Mouse (Mus musculus): ENCODE results near the gene Rbfox3. TPM values are rescaled to one million over a fixed set of nuclear protein-coding genes. Genes with fewer than 3 reads are reported as not detected.

Rbfox3 gene
- 6.9 and 8.8 TPM in 2 replicates for polyA plus RNA-seq (2014; fragmentation: Nextera tagmentation; extraction: Ambion mirVana)

- no peaks in the 10 kb centered on the region for H3K9me3 ChIP-seq (ENCODE audit: control insufficient read depth, low read length)
- H3K4me1 ChIP-seq (replicated peaks; ENCODE audit: control insufficient read depth, insufficient read depth, low read length), result peaks cover 26% of the 10 kb centered on the region
- 67% methylated on average over 4 of the region's 4 CpGs for WGBS
- no peak within 1 kb of the TSS; the same call in 1 of the 2 replicates for H3K4me2 ChIP-seq (ENCODE audit: low read depth, low read length, severe bottlenecking)
- no peak for ATAC-seq (replicated peaks; ENCODE audit: low FRiP score)
- H3K27me3 ChIP-seq (ENCODE audit: control insufficient read depth, insufficient read depth, low read length), result peaks cover 31% of the 10 kb centered on the region
- no peak within 1 kb of the TSS for H3K27ac ChIP-seq (ENCODE audit: low read depth, low read length)
- no peaks in the 10 kb centered on the region for H3K36me3 ChIP-seq (ENCODE audit: control insufficient read depth, insufficient read depth, low read length)
- H3K9ac ChIP-seq (ENCODE audit: low read length), result no peak within 1 kb of the TSS
- H3K4me3 ChIP-seq (ENCODE audit: low read depth, low read length), result no peak within 1 kb of the TSS
- no peak for DNase-seq (ENCODE audit: low spot score)
Measured at GRCm38 (mm10) chr11:118911307-118912070, at the start of gene Rbfox3. TSS of gene Rbfox3 (minus strand) at chr11:118911597.

GRCm38 (mm10) chr11:118960649-118961048 lies 49.3 kb upstream of the Rbfox3 start:
- 50% methylated on average over 3 of the region's 3 CpGs for WGBS
- ATAC-seq (replicated peaks; ENCODE audit: low FRiP score) (no peak), DNase-seq (ENCODE audit: low spot score) (no peak)
- no peaks in the 10 kb centered on the region for H3K36me3 ChIP-seq (ENCODE audit: control insufficient read depth, insufficient read depth, low read length)
- peaks cover 6% of the 10 kb centered on the region for H3K4me1 ChIP-seq (replicated peaks; ENCODE audit: control insufficient read depth, insufficient read depth, low read length)
- no peak overlapping the region for H3K9ac ChIP-seq (ENCODE audit: low read length)
- H3K4me2 ChIP-seq (ENCODE audit: low read depth, low read length, severe bottlenecking), result no peak overlapping the region
- H3K9me3 ChIP-seq (ENCODE audit: control insufficient read depth, low read length), result no peaks in the 10 kb centered on the region
- H3K27ac ChIP-seq (ENCODE audit: low read depth, low read length), result no peak overlapping the region
- no peaks in the 10 kb centered on the region for H3K27me3 ChIP-seq (ENCODE audit: control insufficient read depth, insufficient read depth, low read length)
- no peak overlapping the region for H3K4me3 ChIP-seq (ENCODE audit: low read depth, low read length)

- Histone ChIP-seq H3K27ac (ENCODE audit: low read depth, low read length) (no peak overlapping the region), H3K9ac (ENCODE audit: low read length) (no peak overlapping the region), H3K27me3 (ENCODE audit: control insufficient read depth, insufficient read depth, low read length) (no peaks in the 10 kb centered on the region), H3K9me3 (ENCODE audit: control insufficient read depth, low read length) (no peaks in the 10 kb centered on the region), H3K4me3 (ENCODE audit: low read depth, low read length) (no peak overlapping the region), H3K4me2 (ENCODE audit: low read depth, low read length, severe bottlenecking) (no peak overlapping the region), H3K36me3 (ENCODE audit: control insufficient read depth, insufficient read depth, low read length) (no peaks in the 10 kb centered on the region), H3K4me1 (replicated peaks; ENCODE audit: control insufficient read depth, insufficient read depth, low read length) (peaks cover 6% of the 10 kb centered on the region)
- no peak for DNase-seq (ENCODE audit: low spot score)
- ATAC-seq (replicated peaks; ENCODE audit: low FRiP score), result no peak
- 64% methylated on average over 14 of the region's 14 CpGs for WGBS
Measured at GRCm38 (mm10) chr11:118957070-118957471, 45.7 kb upstream of the Rbfox3 start.

- no peaks in the 10 kb centered on the region for H3K36me3 ChIP-seq (ENCODE audit: control insufficient read depth, insufficient read depth, low read length)
- WGBS, result 30% methylated on average over 6 of the region's 6 CpGs
- DNase-seq (ENCODE audit: low spot score) (no peak), ATAC-seq (replicated peaks; ENCODE audit: low FRiP score) (no peak)
- H3K9ac ChIP-seq (ENCODE audit: low read length), result no peak overlapping the region
- no peaks in the 10 kb centered on the region for H3K27me3 ChIP-seq (ENCODE audit: control insufficient read depth, insufficient read depth, low read length)
- no peaks in the 10 kb centered on the region for H3K9me3 ChIP-seq (ENCODE audit: control insufficient read depth, low read length)
- no peak overlapping the region for H3K4me2 ChIP-seq (ENCODE audit: low read depth, low read length, severe bottlenecking)
- H3K27ac ChIP-seq (ENCODE audit: low read depth, low read length), result peak overlapping the region; percentile 65
- H3K4me1 ChIP-seq (replicated peaks; ENCODE audit: control insufficient read depth, insufficient read depth, low read length), result peaks cover 4% of the 10 kb centered on the region; the same call in 1 of the 2 replicates
- no peak overlapping the region for H3K4me3 ChIP-seq (ENCODE audit: low read depth, low read length)
Measured at GRCm38 (mm10) chr11:118955016-118955415, 43.6 kb upstream of the Rbfox3 start.

GRCm38 (mm10) chr11:118945868-118946267 lies 34.5 kb upstream of the Rbfox3 start:
- no peak for DNase-seq (ENCODE audit: low spot score)
- 94% methylated on average over 8 of the region's 8 CpGs for WGBS
- H3K4me3 ChIP-seq (ENCODE audit: low read depth, low read length), result no peak overlapping the region
- no peak for ATAC-seq (replicated peaks; ENCODE audit: low FRiP score)
- H3K4me1 ChIP-seq (replicated peaks; ENCODE audit: control insufficient read depth, insufficient read depth, low read length), result no peaks in the 10 kb centered on the region
- H3K27me3 ChIP-seq (ENCODE audit: control insufficient read depth, insufficient read depth, low read length), result no peaks in the 10 kb centered on the region
- H3K4me2 ChIP-seq (ENCODE audit: low read depth, low read length, severe bottlenecking), result no peak overlapping the region
- H3K9ac ChIP-seq (ENCODE audit: low read length), result no peak overlapping the region
- no peaks in the 10 kb centered on the region for H3K9me3 ChIP-seq (ENCODE audit: control insufficient read depth, low read length)
- H3K27ac ChIP-seq (ENCODE audit: low read depth, low read length), result no peak overlapping the region
- H3K36me3 ChIP-seq (ENCODE audit: control insufficient read depth, insufficient read depth, low read length), result no peaks in the 10 kb centered on the region

GRCm38 (mm10) chr11:118941268-118941667 lies 29.9 kb upstream of the Rbfox3 start:
- no peaks in the 10 kb centered on the region for H3K36me3 ChIP-seq (ENCODE audit: control insufficient read depth, insufficient read depth, low read length)
- H3K27me3 ChIP-seq (ENCODE audit: control insufficient read depth, insufficient read depth, low read length), result no peaks in the 10 kb centered on the region
- H3K4me2 ChIP-seq (ENCODE audit: low read depth, low read length, severe bottlenecking), result no peak overlapping the region
- ATAC-seq (replicated peaks; ENCODE audit: low FRiP score) (no peak), DNase-seq (ENCODE audit: low spot score) (no peak)
- no peaks in the 10 kb centered on the region for H3K9me3 ChIP-seq (ENCODE audit: control insufficient read depth, low read length)
- no peaks in the 10 kb centered on the region for H3K4me1 ChIP-seq (replicated peaks; ENCODE audit: control insufficient read depth, insufficient read depth, low read length)
- no peak overlapping the region for H3K9ac ChIP-seq (ENCODE audit: low read length)
- no peak overlapping the region for H3K27ac ChIP-seq (ENCODE audit: low read depth, low read length)
- 37% methylated on average over 5 of the region's 5 CpGs for WGBS
- H3K4me3 ChIP-seq (ENCODE audit: low read depth, low read length), result no peak overlapping the region

- ATAC-seq (replicated peaks; ENCODE audit: low FRiP score) (no peak), DNase-seq (ENCODE audit: low spot score) (no peak)
- Histone ChIP-seq H3K4me3 (ENCODE audit: low read depth, low read length) (no peak overlapping the region), H3K4me2 (ENCODE audit: low read depth, low read length, severe bottlenecking) (no peak overlapping the region), H3K27me3 (ENCODE audit: control insufficient read depth, insufficient read depth, low read length) (no peaks in the 10 kb centered on the region), H3K9me3 (ENCODE audit: control insufficient read depth, low read length) (no peaks in the 10 kb centered on the region), H3K9ac (ENCODE audit: low read length) (no peak overlapping the region), H3K27ac (ENCODE audit: low read depth, low read length) (no peak overlapping the region), H3K36me3 (ENCODE audit: control insufficient read depth, insufficient read depth, low read length) (no peaks in the 10 kb centered on the region), H3K4me1 (replicated peaks; ENCODE audit: control insufficient read depth, insufficient read depth, low read length) (no peaks in the 10 kb centered on the region)
- 80% methylated on average over 11 of the region's 11 CpGs for WGBS
Measured at GRCm38 (mm10) chr11:118940539-118940938, 29.1 kb upstream of the Rbfox3 start.

- Histone ChIP-seq H3K4me3 (ENCODE audit: low read depth, low read length) (no peak overlapping the region), H3K9ac (ENCODE audit: low read length) (no peak overlapping the region), H3K9me3 (ENCODE audit: control insufficient read depth, low read length) (no peaks in the 10 kb centered on the region), H3K4me2 (ENCODE audit: low read depth, low read length, severe bottlenecking) (no peak overlapping the region), H3K4me1 (replicated peaks; ENCODE audit: control insufficient read depth, insufficient read depth, low read length) (no peaks in the 10 kb centered on the region), H3K27ac (ENCODE audit: low read depth, low read length) (no peak overlapping the region), H3K27me3 (ENCODE audit: control insufficient read depth, insufficient read depth, low read length) (no peaks in the 10 kb centered on the region), H3K36me3 (ENCODE audit: control insufficient read depth, insufficient read depth, low read length) (no peaks in the 10 kb centered on the region)
- 90% methylated on average over 4 of the region's 4 CpGs for WGBS
- ATAC-seq (replicated peaks; ENCODE audit: low FRiP score) (no peak), DNase-seq (ENCODE audit: low spot score) (no peak)
Measured at GRCm38 (mm10) chr11:118939731-118940130, 28.3 kb upstream of the Rbfox3 start.

GRCm38 (mm10) chr11:118934925-118935324 lies 23.5 kb upstream of the Rbfox3 start:
- DNase-seq (ENCODE audit: low spot score) (no peak), ATAC-seq (replicated peaks; ENCODE audit: low FRiP score) (no peak)
- Histone ChIP-seq H3K4me1 (replicated peaks; ENCODE audit: control insufficient read depth, insufficient read depth, low read length) (no peaks in the 10 kb centered on the region), H3K9ac (ENCODE audit: low read length) (no peak overlapping the region), H3K27me3 (ENCODE audit: control insufficient read depth, insufficient read depth, low read length) (no peaks in the 10 kb centered on the region), H3K4me3 (ENCODE audit: low read depth, low read length) (no peak overlapping the region), H3K4me2 (ENCODE audit: low read depth, low read length, severe bottlenecking) (no peak overlapping the region), H3K36me3 (ENCODE audit: control insufficient read depth, insufficient read depth, low read length) (no peaks in the 10 kb centered on the region), H3K27ac (ENCODE audit: low read depth, low read length) (no peak overlapping the region), H3K9me3 (ENCODE audit: control insufficient read depth, low read length) (no peaks in the 10 kb centered on the region)
- WGBS, result 66% methylated on average over 1 of the region's 1 CpGs

Measured in forebrain, embryonic 11.5 days (tissue).